Mouse (Mus musculus) olfactory bulb, adult 2 months (tissue): ENCODE data around the gene Arhgef33.

Source experiments
- CTCF ChIP-seq: fragments of 200-500 bp; IDR thresholded peaks from 2 replicates; pipeline ENCODE4 v1.5.1; 2012; ENCODE audit warnings: low read depth, mild to moderate bottlenecking, low read length, moderate library complexity; ENCODE audit not compliant: insufficient read depth
- POLR2A ChIP-seq: fragments of 200-500 bp; IDR thresholded peaks from 2 replicates; pipeline ENCODE4 v1.6.1; 2012; ENCODE audit warnings: mild to moderate bottlenecking, low read depth, low read length, moderate library complexity; ENCODE audit not compliant: insufficient read depth

GRCm38 (mm10) chr17:80312405-80312804, 5.2 kb downstream of the Arhgef33 start:
- no peak for TF ChIP-seq CTCF
- TF ChIP-seq POLR2A: no peak
